Mouse (Mus musculus) left cerebral cortex, postnatal 10 days (tissue): ENCODE results near the gene Rnf7. TPM values are rescaled to one million over a fixed set of nuclear protein-coding genes. Genes with fewer than 3 reads are reported as not detected.
A peak's percentile ranks its signal among the peaks of the same experiment; 100 is the strongest.
"Not testable (repeated sequence)": the region's sequence is repeated elsewhere in the genome, so short reads cannot be mapped to it uniquely, and the experiment has no call there.

Source experiments
- DNase-seq, 2 experiments: peaks; one replicate each; pipeline ENCODE4 v3.0.0; 2021 to 2022; ENCODE audit warnings: low spot score in 2 of 2, mixed read lengths in 1 of 2; ENCODE audit errors: extremely low spot score in 1 of 2
- intact Hi-C: fragments of 180-260 bp; cut with DNase I; formaldehyde crosslinking; loops from one replicate; pipeline ENCODE4 v1.15.1; 2025
- total RNA-seq, 2 experiments: library from RNA; stranded (reverse); gene quantifications; 2 replicates each; pipeline ENCODE4 v1.2.3; 2021

Rnf7 gene
- total RNA-seq, 2 experiments from 2014 or later, result 52.9 to 53.1 TPM

DNA sequence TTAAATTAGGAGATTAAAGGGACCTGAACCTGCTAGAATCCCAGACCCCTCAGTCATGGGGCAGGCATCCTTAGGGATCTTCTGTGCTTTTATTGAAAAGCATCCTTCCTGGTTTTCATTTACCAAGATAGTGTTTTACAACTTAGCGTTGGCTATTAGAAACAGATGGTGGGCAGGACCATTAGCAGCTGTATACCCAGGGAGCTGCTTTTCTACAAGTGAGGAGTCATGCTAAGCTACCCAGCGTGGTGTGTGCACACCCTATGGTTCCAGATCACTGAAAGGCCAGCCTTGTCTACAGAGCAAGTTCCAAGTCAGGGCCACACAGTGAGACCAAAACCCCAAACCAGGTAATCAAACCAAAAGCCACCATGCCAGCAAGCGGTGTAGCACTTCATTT lies 6.1 kb downstream of the Rnf7 start:
- intact Hi-C loops, result no loop called here
- no peak for DNase-seq

DNA sequence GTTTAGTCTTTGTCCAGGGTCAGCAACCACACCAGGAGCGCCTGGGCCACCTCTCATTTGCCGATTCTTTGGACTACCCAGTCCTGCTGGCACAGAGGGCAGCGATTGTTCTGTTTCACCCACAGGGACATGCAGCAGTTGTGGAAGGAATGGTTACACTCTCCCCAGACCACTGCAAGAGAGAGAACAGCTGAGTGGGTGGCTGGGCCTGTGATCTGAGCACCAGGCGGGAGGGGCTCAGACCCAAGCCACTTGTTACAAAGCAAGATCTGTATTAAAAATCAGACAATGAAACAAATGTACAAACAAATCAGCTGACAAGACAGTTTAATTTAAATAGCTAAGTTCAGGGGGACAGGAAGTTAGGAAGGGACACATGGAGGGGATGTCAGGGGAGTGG lies 6.8 kb downstream of the Rnf7 start:
- DNase-seq, intact Hi-C loops: not testable (repeated sequence)

DNA sequence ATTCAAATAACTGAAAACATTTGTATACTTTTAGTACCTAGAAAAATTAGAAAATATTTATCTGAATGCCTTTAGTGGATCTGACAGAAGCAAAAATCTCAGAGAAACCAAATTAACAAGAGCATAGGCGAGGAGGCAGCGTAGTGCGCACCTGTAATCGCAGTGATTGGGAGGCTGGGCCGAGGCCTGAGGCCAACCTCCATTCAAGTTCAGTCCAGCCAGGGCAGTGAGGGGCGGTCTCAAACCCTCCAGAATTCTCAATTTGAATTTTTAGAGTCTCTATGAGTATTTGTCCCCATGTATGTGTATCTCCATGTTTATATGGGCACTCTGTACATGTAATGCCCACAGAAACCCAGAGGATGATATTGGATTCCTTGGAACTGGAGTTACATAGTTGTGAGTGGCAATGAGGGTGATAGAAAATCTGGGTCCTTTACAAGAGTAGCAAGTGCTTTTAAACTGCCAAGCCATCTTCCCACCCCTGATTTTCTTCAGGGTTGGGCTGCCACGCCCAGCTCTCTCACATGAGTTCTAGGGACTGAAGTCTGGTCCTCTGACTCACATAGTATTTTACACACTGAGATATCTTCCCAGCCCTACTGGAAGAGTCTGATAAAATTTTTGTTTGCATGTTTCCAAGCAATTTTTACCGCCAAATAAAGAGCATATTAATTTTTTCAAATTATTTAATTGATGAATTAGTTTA lies 8.1 kb downstream of the Rnf7 start:
- DNase-seq, result no peak
- intact Hi-C loops, result no loop called here

DNA sequence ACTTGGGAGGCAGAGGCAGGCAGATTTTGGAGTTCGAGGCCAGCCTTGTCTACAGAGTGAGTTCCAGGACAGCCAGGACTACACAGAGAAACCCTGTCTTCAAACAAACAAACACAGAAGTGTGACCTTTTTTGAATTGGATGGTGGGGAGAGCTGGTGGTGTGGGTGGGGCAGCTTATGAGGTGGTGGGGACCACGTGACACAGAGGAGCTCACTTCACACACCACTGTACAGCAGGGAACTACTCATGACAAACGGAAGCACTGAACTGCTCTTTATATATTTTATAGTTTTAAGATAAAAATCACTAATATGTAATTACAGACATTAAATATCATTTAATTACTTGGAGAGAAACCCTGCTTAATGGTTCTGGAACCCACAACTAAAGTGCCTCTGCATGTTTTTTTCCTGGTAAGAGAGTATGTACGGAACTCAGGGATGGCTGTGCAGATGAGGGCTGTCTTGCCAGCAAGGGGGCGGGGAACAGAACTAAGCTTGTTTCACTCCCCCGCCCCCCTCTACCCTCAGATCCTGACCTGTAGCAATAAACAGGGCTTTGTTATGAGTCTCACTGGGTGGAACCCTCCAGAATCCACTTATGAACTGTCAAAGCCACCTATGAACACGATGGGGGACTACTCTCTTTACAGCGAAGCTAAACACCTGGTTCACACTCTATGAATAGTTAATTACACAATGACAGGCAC lies 8.8 kb downstream of the Rnf7 start:
- DNase-seq, result peak in 1 of 2 experiments; percentile 40
- intact Hi-C loops, result no loop called here

DNA sequence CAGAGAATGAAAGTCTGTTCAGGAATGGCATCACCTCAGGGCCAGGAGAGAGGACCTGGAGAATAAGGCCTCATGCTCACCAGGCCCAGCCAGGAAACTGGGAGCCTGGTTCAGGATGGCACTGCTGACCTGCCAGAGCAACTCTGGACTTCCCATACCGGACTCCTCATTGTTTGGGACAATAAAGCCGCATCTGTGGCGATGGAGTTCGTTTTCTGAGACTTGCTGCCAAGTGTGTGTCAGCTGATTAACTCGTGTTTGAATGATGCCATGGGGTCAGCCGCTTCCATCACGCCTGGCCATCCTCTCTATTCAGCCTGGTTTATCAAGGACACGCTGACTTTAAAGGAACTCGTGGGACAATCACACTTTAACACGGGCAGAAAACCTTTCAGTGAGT lies 14.8 kb downstream of the Rnf7 start:
- intact Hi-C loops, result no loop called here
- DNase-seq, result no peak

DNA sequence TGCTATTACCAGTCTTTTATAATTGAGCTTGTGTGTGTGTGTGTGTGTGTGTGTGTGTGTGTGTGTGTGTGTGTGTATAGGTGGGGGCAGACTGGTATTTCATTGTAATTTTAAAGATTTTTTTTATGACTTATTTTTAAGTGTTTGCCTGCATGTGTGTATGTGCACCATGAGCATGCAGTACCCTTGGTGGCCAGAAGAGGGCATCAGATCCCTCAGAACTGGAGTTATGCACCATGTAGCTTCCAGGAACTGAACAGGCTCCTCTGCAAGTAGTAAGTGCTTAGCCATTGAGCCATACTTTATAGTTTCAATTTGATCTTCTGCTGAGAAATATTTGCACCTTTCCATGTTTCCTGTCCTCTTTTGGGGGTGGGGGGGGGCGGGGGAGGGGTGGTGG lies 16.9 kb downstream of the Rnf7 start:
- DNase-seq, result no peak
- intact Hi-C loops, result no loop called here

DNA sequence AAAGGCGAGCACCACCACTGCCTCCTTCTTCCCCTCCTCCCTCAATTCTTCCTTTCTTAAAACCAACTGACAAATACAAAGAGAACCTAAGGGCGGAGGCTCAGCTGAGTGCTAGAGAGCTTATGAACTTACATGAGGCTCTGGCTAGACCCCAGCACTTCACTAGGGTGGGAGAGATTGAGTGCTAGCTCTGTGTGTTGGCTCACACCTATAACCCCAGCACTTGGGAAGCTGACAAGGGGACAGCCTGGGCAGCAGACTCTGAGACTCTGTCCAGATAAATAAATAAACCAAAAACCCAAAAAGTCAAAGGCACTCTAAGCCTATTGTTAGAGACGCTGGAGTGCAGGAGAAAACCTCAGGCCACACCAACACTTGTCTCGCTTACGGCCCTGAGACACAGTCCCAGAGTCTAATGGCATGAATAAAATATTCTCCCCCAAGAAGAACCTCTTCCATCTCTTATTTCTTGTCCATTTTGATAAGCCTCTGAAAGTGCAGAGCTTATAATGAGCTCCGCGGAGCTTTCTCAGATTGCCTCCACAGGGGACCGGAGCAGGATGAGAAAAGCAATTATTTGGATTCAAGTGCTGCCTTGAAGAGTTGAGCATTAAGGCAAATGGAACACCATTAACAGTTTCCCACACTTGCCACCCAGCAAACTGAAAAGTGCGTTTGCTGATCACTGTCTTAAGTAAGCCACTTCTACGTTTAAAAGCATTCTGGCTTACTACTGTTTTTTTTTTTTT lies 18.2 kb downstream of the Rnf7 start:
- intact Hi-C loops, result no loop called here
- no peak for DNase-seq

DNA sequence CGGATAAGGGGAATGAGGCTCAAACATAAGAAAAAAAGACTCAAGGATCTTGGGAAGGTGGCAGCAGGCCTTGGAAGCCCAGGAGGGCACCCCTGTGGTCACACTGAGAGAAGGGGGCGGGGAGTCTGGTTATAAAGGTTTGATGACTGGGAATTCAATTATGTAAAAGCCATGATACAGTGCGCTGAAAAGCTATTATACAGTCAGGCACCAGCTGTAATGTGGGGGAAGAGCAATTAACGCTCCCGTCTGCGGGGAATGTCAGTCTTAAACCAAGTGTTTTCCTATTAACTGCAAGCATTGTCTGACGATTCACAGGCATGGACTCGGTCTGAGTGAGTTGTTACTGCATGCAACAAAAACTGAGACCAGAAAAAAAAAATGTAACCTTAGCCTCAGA lies 22.9 kb downstream of the Rnf7 start:
- intact Hi-C loops, result no loop called here
- DNase-seq, result no peak

DNA sequence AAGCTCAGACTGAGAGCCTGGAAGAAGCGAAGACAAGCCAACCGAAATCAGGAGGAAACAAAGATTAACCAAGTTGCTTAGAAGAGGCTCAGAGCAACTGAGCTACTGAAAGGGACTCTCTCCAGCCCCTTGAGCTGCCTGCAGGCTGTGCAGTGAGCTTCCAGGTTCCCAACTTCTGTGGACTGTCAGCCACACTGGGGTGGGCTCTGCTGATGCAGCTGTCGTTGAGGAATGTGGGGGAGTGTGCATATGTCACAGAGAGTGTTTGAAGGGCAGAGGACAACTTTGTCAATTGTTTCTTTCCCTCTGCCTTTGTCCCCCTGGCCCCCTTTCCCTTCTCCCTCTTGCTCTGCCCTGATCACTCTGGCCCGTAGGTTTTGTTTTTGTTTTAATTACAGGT lies 25.5 kb downstream of the Rnf7 start:
- DNase-seq, result no peak
- intact Hi-C loops, result no loop called here

DNA sequence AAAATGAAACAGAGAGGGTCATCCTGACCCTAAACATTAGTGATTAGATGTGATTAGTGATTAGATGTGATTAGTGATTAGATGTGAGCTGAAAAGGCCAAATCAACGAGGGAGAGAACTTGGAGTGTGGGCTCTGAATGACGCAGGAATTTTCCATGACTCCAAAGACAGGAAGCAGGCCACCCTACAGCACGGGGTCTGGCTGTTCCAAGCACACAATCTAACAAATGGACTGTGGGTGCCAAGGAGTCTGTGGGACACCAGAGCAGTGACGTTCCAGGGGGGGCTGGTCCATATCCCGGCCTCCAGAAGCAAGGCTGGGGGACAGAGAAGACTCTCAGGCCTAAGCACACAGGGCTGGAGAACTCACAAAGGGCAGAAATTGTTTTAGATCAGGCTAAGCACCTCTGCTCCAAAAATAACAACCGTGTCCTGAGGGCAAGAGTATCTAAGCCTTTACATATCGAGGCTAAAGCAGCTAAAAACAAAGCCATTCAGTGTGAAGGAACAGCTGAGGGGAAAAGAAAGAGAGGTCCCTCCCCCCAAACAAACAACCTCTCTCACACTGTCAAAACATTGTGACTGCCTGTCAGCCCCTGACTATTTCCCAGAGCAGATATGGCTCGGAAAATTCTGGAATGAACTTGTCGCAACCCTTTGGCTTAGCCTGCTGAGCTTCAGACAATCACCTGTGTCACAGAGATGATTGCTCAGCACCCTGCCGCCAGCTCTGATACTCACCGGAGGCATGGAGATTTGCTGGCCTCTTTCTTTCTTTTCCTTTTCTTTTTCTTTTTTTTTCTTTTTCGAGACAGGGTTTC lies 27.4 kb downstream of the Rnf7 start:
- DNase-seq, result no peak
- intact Hi-C loops, result no loop called here

DNA sequence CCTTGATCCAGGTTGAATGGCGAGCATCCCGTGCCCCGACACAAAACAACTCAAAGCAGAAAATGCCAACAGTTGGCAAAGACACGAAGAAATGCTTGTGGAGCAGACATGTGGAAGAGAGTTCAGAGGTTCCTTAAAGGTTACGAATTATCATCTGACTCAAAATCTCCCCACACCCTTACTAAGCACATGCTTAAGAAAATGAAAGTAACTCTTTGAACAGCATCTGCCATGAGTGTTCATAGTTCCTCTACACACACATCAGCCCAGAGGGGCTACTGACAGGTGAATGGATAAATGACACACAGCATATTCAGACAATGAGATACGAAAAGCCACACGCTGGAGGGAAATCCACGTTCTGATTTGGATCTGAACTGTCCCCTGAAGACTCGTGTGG lies 29.0 kb downstream of the Rnf7 start:
- intact Hi-C loops, result no loop called here
- DNase-seq, result no peak

DNA sequence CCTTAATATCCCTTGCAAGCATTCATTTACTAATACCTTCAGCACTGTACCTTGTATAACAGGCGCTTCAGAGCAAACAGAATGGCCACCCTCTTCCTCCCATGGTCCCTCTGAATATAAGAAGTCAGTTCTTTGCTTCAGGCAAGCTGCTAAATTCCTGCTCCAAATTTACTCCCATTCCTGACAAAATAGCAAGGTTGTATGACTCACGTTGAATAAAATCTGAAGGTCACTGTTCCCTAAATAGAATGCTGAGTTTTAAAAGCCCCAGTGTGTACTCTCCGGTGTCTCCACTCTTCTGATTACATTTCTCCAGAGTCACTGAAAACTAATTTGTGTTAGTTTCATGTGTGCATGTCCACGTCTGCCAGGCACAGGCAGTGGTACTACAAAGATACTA lies 33.1 kb downstream of the Rnf7 start:
- no peak for DNase-seq
- intact Hi-C loops, result no loop called here

DNA sequence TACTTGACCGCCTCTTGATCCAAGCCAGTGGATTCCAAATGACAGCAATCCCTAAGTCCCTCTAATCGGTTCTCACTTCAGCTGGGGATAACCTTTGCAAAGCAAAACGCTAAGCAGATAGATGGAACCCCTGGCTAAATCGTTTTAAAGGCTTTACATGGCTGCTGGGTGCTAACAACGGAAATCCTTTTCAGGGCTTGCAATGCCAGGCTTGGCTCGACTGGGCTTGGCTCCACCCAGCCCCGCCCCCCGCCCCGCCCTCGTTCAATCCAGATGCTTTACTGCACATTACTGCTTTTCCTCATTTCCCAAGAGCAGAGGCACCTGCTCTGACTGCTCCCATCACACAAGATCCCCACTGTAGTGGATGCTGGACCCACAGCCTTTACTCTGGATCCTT lies 36.4 kb downstream of the Rnf7 start:
- intact Hi-C loops, result no loop called here
- no peak for DNase-seq

DNA sequence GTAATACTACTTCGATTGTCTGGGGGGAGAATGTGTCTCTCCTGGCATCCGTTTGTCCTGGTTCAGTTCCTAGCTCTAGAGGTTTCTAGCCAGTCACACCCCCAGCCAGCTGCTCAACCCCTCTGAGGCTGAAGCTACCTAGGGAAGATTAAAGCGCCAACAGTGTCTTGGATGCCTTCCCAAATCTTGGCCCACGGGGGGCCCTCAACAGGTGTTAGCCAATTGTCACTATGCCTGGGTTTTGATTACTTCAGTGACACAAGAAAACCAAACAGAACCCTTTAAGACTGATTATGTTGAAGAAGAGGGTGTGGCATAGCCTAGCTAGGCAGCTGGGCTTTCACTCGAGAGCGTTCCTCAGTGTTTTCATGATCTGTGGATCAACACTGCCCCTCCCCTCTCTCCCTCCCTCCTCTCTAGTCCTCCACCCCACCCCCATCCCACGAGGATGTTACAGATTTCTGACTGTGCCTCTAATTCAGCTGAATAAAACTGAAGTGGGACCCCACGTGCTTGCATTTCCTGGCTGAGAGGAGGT lies 40.1 kb downstream of the Rnf7 start:
- peak in 1 of 2 experiments; percentile 60 for DNase-seq
- intact Hi-C loops, result loop anchor here (5.0 kb wide), 1 partner anchor 86 kb away; no protein-coding TSS in a partner anchor

DNA sequence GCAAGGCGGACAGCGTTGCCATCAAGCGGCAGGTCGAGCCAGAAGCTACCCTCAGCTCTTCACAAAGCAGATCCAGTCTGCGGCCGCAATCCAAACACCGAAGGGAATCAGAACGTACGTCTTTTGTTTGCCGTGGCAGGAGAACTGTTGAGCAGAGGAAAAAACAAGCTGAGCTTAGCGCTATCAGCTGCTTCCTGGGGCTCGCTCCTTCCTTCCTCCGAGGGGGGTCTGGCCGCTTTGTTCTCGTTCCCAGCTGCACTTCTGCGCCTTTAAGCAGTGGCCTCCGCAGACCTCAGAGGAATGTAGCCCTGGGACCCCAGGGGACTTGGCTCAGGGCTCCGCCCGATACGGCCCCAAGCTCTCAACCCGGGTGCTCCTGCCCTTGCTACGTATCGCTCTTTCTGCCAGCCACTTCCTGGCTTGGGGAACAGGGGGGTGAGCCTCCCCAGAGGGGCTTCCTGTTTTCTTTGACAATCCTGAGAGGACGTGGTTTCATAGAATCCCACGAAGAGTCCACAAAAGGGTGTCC lies 40.6 kb downstream of the Rnf7 start:
- intact Hi-C loops, result loop anchor here (5.0 kb wide), 1 partner anchor 86 kb away; no protein-coding TSS in a partner anchor
- DNase-seq, result peak; percentile 42 to 91

DNA sequence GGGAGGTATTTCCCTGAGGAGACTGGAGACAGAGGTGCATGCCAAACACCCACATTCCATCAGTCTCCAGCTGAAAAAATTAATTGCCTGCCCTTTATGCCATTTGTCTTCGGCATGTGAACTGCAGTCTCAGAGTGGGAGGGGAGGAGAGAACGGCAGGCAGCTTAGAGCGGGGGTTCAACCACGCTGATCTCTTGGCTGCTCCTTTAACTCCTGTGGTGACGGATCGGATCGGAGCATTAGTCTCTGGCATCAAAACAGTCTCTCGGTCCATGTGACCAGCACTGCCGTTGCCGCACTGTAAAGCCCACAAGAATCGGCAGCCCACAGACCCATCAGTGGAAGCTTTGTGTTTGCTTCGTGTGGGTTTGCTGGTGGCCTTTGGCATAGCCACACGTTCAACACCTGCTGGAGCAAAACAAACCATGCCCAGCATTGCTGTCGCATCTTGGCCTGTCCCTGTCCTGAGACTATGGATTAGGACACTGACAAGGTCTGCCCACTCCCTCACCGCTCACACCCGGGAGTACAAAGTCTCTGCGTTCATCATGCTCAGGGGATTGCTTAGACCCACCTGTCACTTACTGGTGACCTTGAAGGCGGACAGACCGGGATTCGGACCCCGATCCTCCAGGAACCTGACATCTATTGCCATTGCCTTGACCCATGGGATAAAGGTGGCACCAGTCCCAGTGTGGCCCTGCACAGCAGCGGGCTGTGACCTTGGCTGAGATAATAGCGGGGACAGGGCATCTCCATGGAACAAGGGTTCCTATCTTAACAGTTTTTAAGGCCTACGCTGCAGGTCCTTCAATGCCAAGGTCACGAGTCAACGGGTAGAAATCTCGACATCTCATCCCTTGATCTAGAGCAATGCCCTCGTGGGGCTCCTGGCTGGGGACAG lies 41.3 kb downstream of the Rnf7 start:
- peak in 1 of 2 experiments; percentile 44 for DNase-seq
- intact Hi-C loops, result loop anchor here (5.0 kb wide), 1 partner anchor 85 kb away; no protein-coding TSS in a partner anchor

DNA sequence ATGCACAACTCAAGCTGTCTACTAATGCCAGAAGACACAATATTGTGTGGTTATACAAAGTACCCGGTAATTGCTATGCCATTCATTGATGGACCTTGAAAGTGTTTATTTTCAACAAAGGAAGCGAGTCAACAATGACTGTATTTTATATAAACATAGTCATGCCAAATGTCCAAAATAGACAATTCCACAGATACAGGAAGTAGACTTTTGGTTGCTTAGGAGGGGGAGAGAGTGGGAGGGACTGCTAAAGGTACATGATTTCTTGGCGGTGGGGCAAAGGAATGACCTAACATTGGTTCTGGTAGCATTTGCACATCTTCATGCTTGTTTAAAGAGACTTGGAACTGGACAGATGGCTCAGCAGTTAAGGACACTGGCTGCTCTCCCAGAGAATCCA lies 45.9 kb downstream of the Rnf7 start:
- DNase-seq, result no peak
- intact Hi-C loops, result no loop called here

DNA sequence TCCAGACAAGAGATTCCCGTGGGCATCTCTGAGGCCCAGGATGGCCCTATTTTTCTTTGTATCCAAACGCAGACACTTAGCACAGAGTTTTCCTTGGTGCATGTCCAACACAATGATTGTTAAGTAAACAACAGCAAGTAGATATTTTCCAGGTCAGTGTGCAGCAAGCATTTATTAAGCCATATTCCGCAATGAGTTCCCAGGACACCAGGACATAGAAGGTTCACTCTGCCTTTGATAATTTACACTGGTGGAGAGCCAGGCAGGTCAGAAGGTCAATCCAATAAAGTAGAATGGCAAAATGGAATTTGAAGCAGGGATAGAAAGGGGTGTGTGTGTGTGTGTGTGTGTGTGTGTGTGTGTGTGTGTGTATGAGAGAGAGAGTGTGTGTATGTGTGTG lies 47.4 kb downstream of the Rnf7 start:
- DNase-seq, result no peak
- intact Hi-C loops, result no loop called here
